Mouse (Mus musculus) erythroid progenitor cell, adult 5-6 weeks (primary cell): ENCODE results near the gene Fam89b. TPM values are rescaled to one million over a fixed set of nuclear protein-coding genes. Genes with fewer than 3 reads are reported as not detected.

Experiments
- ATAC-seq: replicated peaks from 2 replicates; pipeline ENCODE4 v1.8.0; 2016; ENCODE audit warnings: moderate number of reproducible peaks, mild to moderate bottlenecking, moderate TSS enrichment, inconsistent platforms; ENCODE audit not compliant: poor library complexity, low FRiP score, severe bottlenecking
- total RNA-seq, 2 experiments: library from RNA; stranded (forward) in 1 of 2; stranded (reverse) in 1 of 2; fragments of 150-400 nt in 1 of 2; fragments of 186-747, 209-891 nt in 1 of 2; gene quantifications; 2 replicates each; pipeline versions ENCODE4 v1.2.3 to v1.2.4; 2015 to 2017; ENCODE audit warnings: low replicate concordance in 2 of 2

Gene Fam89b
- total RNA-seq, 2 experiments from 2014 or later, result 41.5 to 67.9 TPM

DNA sequence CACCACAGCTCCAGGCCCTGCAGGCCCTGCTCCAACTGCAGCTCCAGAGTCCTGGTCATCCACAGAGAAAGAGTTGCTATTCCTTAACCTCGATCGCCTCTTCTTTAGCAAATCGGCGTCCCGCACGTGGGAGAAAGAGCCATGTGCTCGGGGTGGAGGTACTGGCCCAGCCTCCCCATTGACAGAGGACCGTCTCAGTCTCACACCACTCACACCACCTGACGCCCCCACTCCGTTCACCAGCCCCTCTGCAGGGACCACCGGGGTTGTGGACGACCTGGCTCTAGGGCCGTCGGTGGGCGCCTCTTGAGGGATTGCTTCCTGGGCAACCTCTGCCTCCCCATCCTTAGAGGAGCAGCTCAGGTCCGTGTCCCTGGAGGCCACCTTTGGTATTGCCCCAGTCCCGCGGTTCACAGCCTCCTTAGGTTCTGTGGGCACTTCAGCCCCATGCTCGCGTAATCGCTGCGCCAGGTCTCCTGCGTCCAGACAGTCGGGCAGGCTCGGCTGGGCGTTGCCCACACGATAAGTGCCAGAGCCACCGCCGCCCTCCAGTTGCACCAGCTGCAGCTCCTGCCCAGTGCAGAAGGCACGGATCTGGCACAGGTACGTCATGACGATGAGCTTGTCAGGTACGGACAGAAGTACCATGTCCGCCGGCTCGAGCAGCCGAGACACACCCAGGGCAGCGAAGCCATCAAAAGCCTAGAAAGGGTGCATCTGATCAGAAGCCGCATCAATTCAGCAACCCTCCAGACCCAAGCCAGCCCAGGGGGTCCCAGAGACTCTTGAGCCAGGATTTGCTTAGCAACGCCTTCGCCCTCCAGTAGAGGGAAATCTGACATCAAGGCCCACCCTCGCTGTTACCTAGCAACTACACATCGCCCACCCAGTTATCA lies 13.4 kb downstream of the Fam89b start:
- peak; percentile 81 for ATAC-seq

DNA sequence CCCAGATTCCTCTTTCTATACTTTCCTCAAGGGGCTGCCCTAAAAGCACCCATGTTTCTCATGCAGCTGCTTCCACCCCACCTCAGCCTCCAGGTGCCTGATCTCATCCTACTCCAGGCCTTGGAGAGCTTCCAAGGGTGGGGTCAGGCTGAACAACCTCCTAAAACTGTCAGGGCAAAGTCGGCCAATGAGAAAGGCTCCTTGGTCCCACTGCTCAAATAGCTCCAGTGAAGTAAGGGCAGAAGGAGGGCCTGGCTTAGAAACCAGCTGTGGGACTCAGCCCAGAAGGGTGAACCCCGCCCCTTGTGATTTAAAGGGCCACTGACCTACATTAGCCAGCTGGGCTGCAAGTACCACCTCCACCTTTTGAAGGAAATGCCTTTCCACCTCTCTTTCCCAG lies 15.7 kb downstream of the Fam89b start:
- ATAC-seq, result peak; percentile 51

DNA sequence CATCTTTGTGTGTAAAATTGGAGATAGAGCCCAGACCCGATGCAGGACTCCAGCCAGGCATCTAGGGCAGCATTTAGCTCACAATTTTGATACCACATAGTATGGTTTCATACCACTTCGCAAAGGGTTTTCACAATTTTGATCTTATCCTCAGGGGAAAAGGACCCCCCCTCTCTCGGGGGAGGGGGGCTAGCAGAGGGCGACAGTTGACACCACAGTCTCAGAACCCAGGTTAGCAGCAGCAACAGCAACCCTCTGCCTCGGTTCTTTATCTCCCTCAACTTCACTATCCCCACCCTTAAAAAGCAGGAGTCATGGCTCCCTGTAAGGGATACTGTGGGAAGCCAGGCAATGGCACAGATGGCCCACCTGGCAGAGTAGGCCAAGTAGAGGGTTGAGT lies 16.2 kb downstream of the Fam89b start:
- ATAC-seq, result no peak

DNA sequence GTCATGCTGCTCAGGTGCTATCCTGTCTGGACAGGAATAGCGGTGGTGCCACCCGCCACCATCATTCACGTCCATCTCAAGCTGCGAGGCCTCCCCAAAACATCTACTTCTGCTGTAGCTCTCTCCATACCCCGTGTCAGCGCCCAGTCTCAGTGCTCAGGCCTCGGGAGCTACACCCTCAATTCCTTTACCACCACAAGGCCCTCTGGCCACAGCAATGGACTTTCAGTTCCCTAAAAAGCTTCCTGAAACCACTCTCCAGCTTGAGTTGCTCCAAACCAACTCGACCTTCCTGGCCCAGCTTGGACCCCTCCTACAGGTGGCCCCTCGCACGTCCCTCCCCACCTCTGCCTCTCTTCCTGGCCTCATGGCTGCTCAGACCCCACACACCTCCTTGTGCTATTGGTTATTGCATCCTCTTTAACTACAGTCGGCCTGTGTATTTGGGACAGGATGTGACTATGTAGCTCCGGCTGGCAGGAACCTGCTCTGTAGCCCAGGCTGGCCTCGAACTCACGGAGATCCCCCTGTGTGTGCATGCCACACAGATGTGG lies 17.5 kb downstream of the Fam89b start:
- no peak for ATAC-seq

DNA sequence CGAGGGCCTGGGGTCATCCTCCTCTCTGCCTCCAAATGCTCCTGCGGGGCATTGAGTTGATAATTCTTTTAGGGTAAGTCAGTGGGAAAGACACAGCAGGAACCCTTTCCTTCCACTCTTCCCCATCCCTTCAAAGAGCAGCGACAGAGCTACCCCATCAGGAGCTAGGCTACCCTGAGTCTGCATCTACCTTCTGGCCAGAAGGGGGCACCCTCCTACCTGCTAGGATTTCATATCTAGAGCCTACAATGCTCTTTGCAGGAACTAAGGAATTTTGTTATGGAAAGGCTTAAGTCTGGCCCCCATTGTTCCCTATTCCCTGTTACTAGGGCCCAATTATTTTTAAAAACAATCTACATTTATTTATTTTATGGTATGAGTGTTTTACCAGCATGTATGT lies 18.2 kb downstream of the Fam89b start:
- no peak for ATAC-seq

- ATAC-seq, result no peak
Observed at GRCm38 (mm10) chr19:5710581-5710980, 18.9 kb downstream of the Fam89b start.

- ATAC-seq, result no peak
Observed at GRCm38 (mm10) chr19:5710068-5710467, 19.4 kb downstream of the Fam89b start.

DNA sequence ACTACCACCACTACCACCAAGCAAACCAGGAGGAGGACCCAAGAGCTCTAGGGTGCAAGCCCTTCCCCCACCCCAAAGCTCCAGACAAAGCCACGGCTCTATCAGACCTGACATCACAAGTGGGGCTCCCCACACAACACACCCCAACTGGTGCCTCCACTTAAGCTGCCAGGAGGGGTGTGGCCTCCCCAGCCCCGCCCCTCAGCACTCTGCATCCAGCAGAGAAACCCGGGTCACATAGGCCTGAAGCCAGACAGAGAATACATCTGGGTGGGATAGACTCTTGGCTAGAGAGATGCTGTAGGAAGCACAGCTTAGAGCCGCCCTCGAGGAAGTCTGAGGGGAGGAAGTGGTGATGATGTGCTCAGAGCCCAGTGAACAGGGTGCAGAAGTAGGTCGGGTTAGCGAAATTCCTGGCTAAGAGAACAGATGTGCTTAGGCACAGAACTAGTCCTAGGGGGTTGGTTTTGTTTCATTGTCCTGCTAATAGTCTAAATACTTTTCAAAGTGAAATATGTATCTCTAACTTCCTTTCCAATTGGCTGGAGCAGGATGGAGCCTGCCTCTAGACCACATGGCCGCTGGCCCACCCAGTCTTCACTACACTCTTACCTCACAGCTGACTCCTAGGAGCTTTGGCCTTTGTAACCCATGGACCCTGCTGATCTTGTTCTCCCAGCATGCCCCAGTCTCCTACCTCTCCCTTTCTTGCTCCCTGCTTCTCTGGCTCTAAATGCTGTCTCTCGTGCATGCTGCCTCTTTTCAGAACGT lies 24.5 kb downstream of the Fam89b start:
- peak; percentile 76 for ATAC-seq

GRCm38 (mm10) chr19:5704163-5704800 lies 25.2 kb downstream of the Fam89b start, which contains the start of gene Kcnk7:
Kcnk7 (plus strand) TSS chr19:5704367.
- peak; percentile 87 for ATAC-seq

GRCm38 (mm10) chr19:5695849-5696462 lies 33.5 kb downstream of the Fam89b start:
- ATAC-seq, result no peak

- ATAC-seq, result no peak
Observed at GRCm38 (mm10) chr19:5693801-5694200, 35.7 kb downstream of the Fam89b start.

DNA sequence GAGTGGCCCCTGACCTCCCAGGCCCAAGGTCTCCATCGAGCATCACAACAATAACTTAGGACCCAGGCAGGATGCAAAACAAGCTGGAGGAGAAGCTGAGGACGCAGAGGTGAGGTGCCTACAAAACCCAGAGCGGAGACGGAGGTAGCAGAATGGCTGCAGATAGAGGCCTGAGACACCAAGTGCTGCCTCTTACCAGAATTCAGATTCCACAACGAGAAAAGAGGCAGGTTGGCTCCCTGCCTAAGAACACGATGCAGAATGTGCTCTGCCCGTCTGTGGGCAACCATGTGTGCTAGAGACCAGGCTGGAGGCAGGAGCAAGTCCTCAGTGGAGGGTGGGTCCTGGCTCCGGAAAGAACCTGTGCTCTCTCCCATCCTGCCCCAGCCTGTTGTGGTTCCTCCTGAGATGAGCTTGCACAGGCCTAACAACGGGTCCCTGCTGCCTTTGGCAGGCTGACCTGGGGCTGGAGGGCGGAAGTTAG lies 36.5 kb downstream of the Fam89b start:
- ATAC-seq, result no peak

DNA sequence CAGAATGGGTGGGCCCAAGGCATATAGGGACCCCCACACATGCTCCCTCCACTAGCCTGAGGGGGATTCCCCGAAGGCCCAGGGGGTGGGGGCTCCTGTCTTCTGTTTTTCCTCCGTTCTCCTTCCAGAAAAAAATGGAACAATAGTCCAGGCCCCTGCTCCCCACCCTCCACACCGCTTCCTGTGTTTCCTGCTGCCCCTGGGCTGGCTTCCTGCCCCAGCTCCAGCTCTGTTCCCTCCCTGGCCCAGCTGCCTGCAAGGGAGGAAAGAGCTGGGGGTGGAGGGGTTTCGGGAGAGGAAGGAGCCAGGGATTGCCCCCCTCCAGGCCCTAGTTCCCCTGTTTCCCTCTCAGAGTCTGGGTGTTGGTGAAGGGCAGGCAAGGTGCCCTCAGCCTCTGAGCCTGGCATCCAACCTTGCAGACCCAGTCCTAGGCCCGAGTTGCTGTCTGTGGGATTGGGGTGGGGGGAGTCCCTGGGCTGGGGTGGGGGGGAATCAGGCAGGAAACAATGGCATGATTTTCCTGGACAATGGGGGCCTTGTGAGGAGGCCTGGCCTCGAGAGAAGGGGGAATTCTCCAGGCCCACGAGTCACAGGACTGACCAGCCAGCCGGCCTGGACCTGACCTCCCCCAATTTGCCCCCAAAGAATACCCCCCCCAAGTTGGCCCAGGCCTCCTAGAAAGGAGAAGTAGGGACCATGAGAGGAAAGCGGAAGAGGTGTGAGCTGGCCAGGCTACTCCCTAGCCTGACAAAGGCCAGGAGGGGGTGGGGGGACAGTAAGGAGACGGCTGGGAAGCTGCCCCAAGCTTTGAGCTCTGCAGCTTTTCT lies 37.2 kb downstream of the Fam89b start:
- no peak for ATAC-seq

DNA sequence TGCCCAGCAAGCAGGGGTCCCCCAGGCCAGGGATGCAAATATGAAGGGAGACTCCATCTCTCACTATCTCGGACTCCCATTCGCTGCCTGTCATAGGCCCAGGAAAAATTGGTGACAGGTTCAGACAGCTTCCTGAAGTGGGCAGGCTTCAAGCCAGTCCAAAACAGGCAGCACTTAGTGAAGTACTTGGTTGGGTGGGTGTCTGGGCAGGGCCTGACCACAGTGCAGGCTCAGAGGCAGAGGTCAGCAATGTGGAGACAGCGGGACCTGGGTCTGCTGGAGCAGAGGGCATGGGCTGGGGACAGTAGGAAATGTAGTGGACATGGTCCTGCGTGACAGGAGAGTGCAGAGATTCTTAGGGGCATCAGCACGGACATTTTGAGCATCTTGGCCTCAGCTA lies 37.9 kb downstream of the Fam89b start:
- no peak for ATAC-seq

DNA sequence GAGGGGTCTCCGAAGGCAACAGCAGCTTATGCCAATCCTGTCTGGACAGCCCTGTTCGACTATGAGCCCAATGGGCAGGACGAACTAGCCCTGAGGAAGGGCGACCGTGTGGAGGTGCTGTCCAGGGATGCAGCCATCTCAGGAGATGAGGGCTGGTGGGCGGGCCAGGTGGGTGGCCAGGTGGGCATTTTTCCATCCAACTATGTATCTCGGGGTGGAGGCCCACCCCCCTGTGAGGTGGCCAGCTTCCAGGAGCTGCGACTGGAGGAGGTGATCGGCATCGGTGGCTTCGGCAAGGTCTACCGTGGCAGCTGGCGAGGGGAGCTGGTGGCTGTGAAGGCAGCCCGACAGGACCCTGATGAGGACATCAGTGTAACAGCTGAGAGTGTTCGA lies 39.1 kb downstream of the Fam89b start:
- ATAC-seq, result no peak

GRCm38 (mm10) chr19:5689565-5690342 lies 39.7 kb downstream of the Fam89b start:
- ATAC-seq, result peak; percentile 77

GRCm38 (mm10) chr19:5689088-5689428 lies 40.4 kb downstream of the Fam89b start:
- no peak for ATAC-seq
